Mouse (Mus musculus): ENCODE measurements around the gene Ctns. TPM values are rescaled to one million over a fixed set of nuclear protein-coding genes. Genes with fewer than 3 reads are reported as not detected.
A peak's percentile ranks its signal among the peaks of the same experiment; 100 is the strongest.

Gene Ctns
- polyA plus RNA-seq, 1 experiment from 2014 or later: 17.4 TPM

GRCm38 (mm10) chr11:73177509-73177875 lies 21.4 kb downstream of the Ctns start:
- Histone ChIP-seq H3K9me3 (ENCODE audit: control insufficient read depth, low read length) (no peaks in the 10 kb centered on the region), H3K36me3 (ENCODE audit: control insufficient read depth, insufficient read depth, low read length) (peaks cover 6% of the 10 kb centered on the region; the same call in 1 of the 2 replicates), H3K27me3 (replicated peaks; ENCODE audit: control insufficient read depth, insufficient read depth, low read length) (no peaks in the 10 kb centered on the region), H3K4me3 (ENCODE audit: low read length) (peak overlapping the region; percentile 94), H3K9ac (ENCODE audit: low read depth, low read length) (peak overlapping the region; percentile 83), H3K4me2 (ENCODE audit: low read length) (peak overlapping the region; percentile 75), H3K4me1 (ENCODE audit: control insufficient read depth, insufficient read depth, low read depth, low read length) (peaks cover 24% of the 10 kb centered on the region), H3K27ac (ENCODE audit: low read depth, low read length) (peak overlapping the region; percentile 85)
- under 1% methylated on average over 27 of the region's 28 CpGs for WGBS
- no peak; the same call in 1 of the 2 replicates for ATAC-seq

- Histone ChIP-seq H3K9me3 (ENCODE audit: control insufficient read depth, low read length) (no peaks in the 10 kb centered on the region), H3K4me1 (ENCODE audit: control insufficient read depth, insufficient read depth, low read depth, low read length) (peaks cover 27% of the 10 kb centered on the region), H3K9ac (ENCODE audit: low read depth, low read length) (peak within 1 kb of the TSS; percentile 93), H3K36me3 (ENCODE audit: control insufficient read depth, insufficient read depth, low read length) (peaks cover 6% of the 10 kb centered on the region; the same call in 1 of the 2 replicates), H3K27ac (ENCODE audit: low read depth, low read length) (peak within 1 kb of the TSS; percentile 85), H3K4me3 (ENCODE audit: low read length) (peak within 1 kb of the TSS; percentile 94), H3K4me2 (ENCODE audit: low read length) (peak within 1 kb of the TSS; percentile 75), H3K27me3 (replicated peaks; ENCODE audit: control insufficient read depth, insufficient read depth, low read length) (no peaks in the 10 kb centered on the region)
- peak; percentile 98 for ATAC-seq
- under 1% methylated on average over 78 of the region's 81 CpGs for WGBS
Observed at GRCm38 (mm10) chr11:73176608-73177508, 22.0 kb downstream of the Ctns start, which contains the start of the genes Emc6 and Tax1bp3. Gene Emc6 (minus strand): TSS chr11:73177037. Gene Tax1bp3 (plus strand): TSS chr11:73177083.

- peaks cover 27% of the 10 kb centered on the region for H3K4me1 ChIP-seq (ENCODE audit: control insufficient read depth, insufficient read depth, low read depth, low read length)
- H3K9ac ChIP-seq (ENCODE audit: low read depth, low read length): peak overlapping the region; percentile 93
- no peak for ATAC-seq
Observed at GRCm38 (mm10) chr11:73176186-73176585, 22.7 kb downstream of the Ctns start.

GRCm38 (mm10) chr11:73175612-73176011 lies 23.2 kb downstream of the Ctns start:
- peaks cover 27% of the 10 kb centered on the region for H3K4me1 ChIP-seq (ENCODE audit: control insufficient read depth, insufficient read depth, low read depth, low read length)
- WGBS: 45% methylated on average over 8 of the region's 8 CpGs

More at GRCm38 (mm10) chr11:73176186-73176585, 22.7 kb downstream of the Ctns start:
- Histone ChIP-seq H3K27me3 (replicated peaks; ENCODE audit: control insufficient read depth, insufficient read depth, low read length) (no peaks in the 10 kb centered on the region), H3K4me2 (ENCODE audit: low read length) (peak overlapping the region; percentile 60), H3K4me3 (ENCODE audit: low read length) (peak overlapping the region; percentile 94), H3K9me3 (ENCODE audit: control insufficient read depth, low read length) (no peaks in the 10 kb centered on the region), H3K36me3 (ENCODE audit: control insufficient read depth, insufficient read depth, low read length) (peaks cover 6% of the 10 kb centered on the region; the same call in 1 of the 2 replicates), H3K27ac (ENCODE audit: low read depth, low read length) (peak overlapping the region; percentile 85)
- WGBS: under 1% methylated on average over 15 of the region's 15 CpGs

GRCm38 (mm10) chr11:73172186-73172585 lies 26.7 kb downstream of the Ctns start:
- Histone ChIP-seq H3K4me1 (ENCODE audit: control insufficient read depth, insufficient read depth, low read depth, low read length) (peaks cover 17% of the 10 kb centered on the region), H3K4me3 (ENCODE audit: low read length) (no peak overlapping the region), H3K4me2 (ENCODE audit: low read length) (no peak overlapping the region), H3K36me3 (ENCODE audit: control insufficient read depth, insufficient read depth, low read length) (peaks cover 6% of the 10 kb centered on the region; the same call in 1 of the 2 replicates), H3K9me3 (ENCODE audit: control insufficient read depth, low read length) (no peaks in the 10 kb centered on the region), H3K27ac (ENCODE audit: low read depth, low read length) (no peak overlapping the region), H3K9ac (ENCODE audit: low read depth, low read length) (0 out of 2 replicates have a peak overlapping the region, but pooled peaks have one; percentile 5), H3K27me3 (replicated peaks; ENCODE audit: control insufficient read depth, insufficient read depth, low read length) (no peaks in the 10 kb centered on the region)
- 60% methylated on average over 5 of the region's 5 CpGs for WGBS
- no peak for ATAC-seq

More at GRCm38 (mm10) chr11:73175612-73176011, 23.2 kb downstream of the Ctns start:
- no peak overlapping the region; the same call in 1 of the 2 replicates for H3K9ac ChIP-seq (ENCODE audit: low read depth, low read length)
- peak overlapping the region; percentile 94 for H3K4me3 ChIP-seq (ENCODE audit: low read length)
- peaks cover 6% of the 10 kb centered on the region; the same call in 1 of the 2 replicates for H3K36me3 ChIP-seq (ENCODE audit: control insufficient read depth, insufficient read depth, low read length)
- no peak for ATAC-seq
- no peak overlapping the region for H3K27ac ChIP-seq (ENCODE audit: low read depth, low read length)
- H3K4me2 ChIP-seq (ENCODE audit: low read length): peak overlapping the region; percentile 60
- H3K9me3 ChIP-seq (ENCODE audit: control insufficient read depth, low read length): no peaks in the 10 kb centered on the region
- no peaks in the 10 kb centered on the region for H3K27me3 ChIP-seq (replicated peaks; ENCODE audit: control insufficient read depth, insufficient read depth, low read length)

GRCm38 (mm10) chr11:73169231-73169630 lies 29.6 kb downstream of the Ctns start:
- peaks cover 3% of the 10 kb centered on the region; the same call in 1 of the 2 replicates for H3K4me1 ChIP-seq (ENCODE audit: control insufficient read depth, insufficient read depth, low read depth, low read length)
- H3K27ac ChIP-seq (ENCODE audit: low read depth, low read length): no peak overlapping the region
- no peak overlapping the region for H3K4me2 ChIP-seq (ENCODE audit: low read length)
- peaks cover 4% of the 10 kb centered on the region; the same call in 1 of the 2 replicates for H3K36me3 ChIP-seq (ENCODE audit: control insufficient read depth, insufficient read depth, low read length)
- H3K27me3 ChIP-seq (replicated peaks; ENCODE audit: control insufficient read depth, insufficient read depth, low read length): no peaks in the 10 kb centered on the region
- 0 out of 2 replicates have a peak, but pooled peaks have one; percentile 29 for ATAC-seq
- no peak overlapping the region for H3K9ac ChIP-seq (ENCODE audit: low read depth, low read length)
- no peak overlapping the region for H3K4me3 ChIP-seq (ENCODE audit: low read length)
- H3K9me3 ChIP-seq (ENCODE audit: control insufficient read depth, low read length): no peaks in the 10 kb centered on the region
- 46% methylated on average over 4 of the region's 4 CpGs for WGBS

- H3K9ac ChIP-seq (ENCODE audit: low read depth, low read length): no peak overlapping the region
- no peak overlapping the region for H3K4me3 ChIP-seq (ENCODE audit: low read length)
- H3K27me3 ChIP-seq (replicated peaks; ENCODE audit: control insufficient read depth, insufficient read depth, low read length): no peaks in the 10 kb centered on the region
- WGBS: 80% methylated on average over 6 of the region's 6 CpGs
- no peak overlapping the region for H3K4me2 ChIP-seq (ENCODE audit: low read length)
- no peak for ATAC-seq
- H3K9me3 ChIP-seq (ENCODE audit: control insufficient read depth, low read length): no peaks in the 10 kb centered on the region
- peaks cover 3% of the 10 kb centered on the region; the same call in 1 of the 2 replicates for H3K4me1 ChIP-seq (ENCODE audit: control insufficient read depth, insufficient read depth, low read depth, low read length)
- H3K27ac ChIP-seq (ENCODE audit: low read depth, low read length): no peak overlapping the region
- 0 out of 2 replicates have a peak, but pooled peaks cover 3% of the 10 kb centered on the region for H3K36me3 ChIP-seq (ENCODE audit: control insufficient read depth, insufficient read depth, low read length)
Observed at GRCm38 (mm10) chr11:73168576-73168975, 30.3 kb downstream of the Ctns start.

- H3K9ac ChIP-seq (ENCODE audit: low read depth, low read length): no peak overlapping the region
- H3K4me2 ChIP-seq (ENCODE audit: low read length): no peak overlapping the region
- H3K9me3 ChIP-seq (ENCODE audit: control insufficient read depth, low read length): no peaks in the 10 kb centered on the region
- no peak overlapping the region for H3K4me3 ChIP-seq (ENCODE audit: low read length)
- H3K27me3 ChIP-seq (replicated peaks; ENCODE audit: control insufficient read depth, insufficient read depth, low read length): no peaks in the 10 kb centered on the region
- no peak for ATAC-seq
- peaks cover 3% of the 10 kb centered on the region; the same call in 1 of the 2 replicates for H3K4me1 ChIP-seq (ENCODE audit: control insufficient read depth, insufficient read depth, low read depth, low read length)
- H3K36me3 ChIP-seq (ENCODE audit: control insufficient read depth, insufficient read depth, low read length): no peaks in the 10 kb centered on the region
- 92% methylated on average over 8 of the region's 8 CpGs for WGBS
- H3K27ac ChIP-seq (ENCODE audit: low read depth, low read length): no peak overlapping the region
Observed at GRCm38 (mm10) chr11:73168071-73168470, 30.8 kb downstream of the Ctns start.

GRCm38 (mm10) chr11:73162284-73162683 lies 36.6 kb downstream of the Ctns start:
- 70% methylated on average over 5 of the region's 5 CpGs for WGBS

More at GRCm38 (mm10) chr11:73162284-73162683, 36.6 kb downstream of the Ctns start:
- Histone ChIP-seq H3K9me3 (ENCODE audit: control insufficient read depth, low read length) (no peaks in the 10 kb centered on the region), H3K4me2 (ENCODE audit: low read length) (no peak overlapping the region), H3K4me1 (ENCODE audit: control insufficient read depth, insufficient read depth, low read depth, low read length) (peaks cover 7% of the 10 kb centered on the region), H3K27ac (ENCODE audit: low read depth, low read length) (no peak overlapping the region), H3K9ac (ENCODE audit: low read depth, low read length) (no peak overlapping the region), H3K36me3 (ENCODE audit: control insufficient read depth, insufficient read depth, low read length) (no peaks in the 10 kb centered on the region), H3K4me3 (ENCODE audit: low read length) (no peak overlapping the region), H3K27me3 (replicated peaks; ENCODE audit: control insufficient read depth, insufficient read depth, low read length) (peaks cover 8% of the 10 kb centered on the region; the same call in 1 of the 2 replicates)
- ATAC-seq: no peak
